Mouse (Mus musculus) embryonic facial prominence, embryonic 14.5 days (tissue): Measurements from ENCODE around the gene Setd4. TPM values are rescaled to one million over a fixed set of nuclear protein-coding genes. Genes with fewer than 3 reads are reported as not detected.
A peak's percentile ranks its signal among the peaks of the same experiment; 100 is the strongest.
"Not testable (repeated sequence)": the region's sequence is repeated elsewhere in the genome, so short reads cannot be mapped to it uniquely, and the experiment has no call there.

Experiments used
- ATAC-seq: fragments of 200-750 bp; cut with Nextera tagmentation; 2 replicates; pipeline ENCODE4 v1.8.0; 2017; ENCODE audit warnings: low read depth, moderate number of reproducible peaks, moderate TSS enrichment
- DNase-seq: peaks from one replicate; pipeline ENCODE4 v3.0.0-alpha.2; 2015; ENCODE audit warnings: low spot score
- H3K27ac ChIP-seq: fragments of 300-500 bp; sonication (generic); replicated peaks from 2 replicates; pipeline ENCODE4 v1.5.1; 2014; ENCODE audit warnings: low read depth, mild to moderate bottlenecking, low read length, moderate library complexity
- H3K27me3 ChIP-seq: fragments of 300-500 bp; sonication (generic); replicated peaks from 2 replicates; pipeline ENCODE4 v1.6.1; 2014; ENCODE audit warnings: low read length; ENCODE audit not compliant: control insufficient read depth, insufficient read depth
- H3K36me3 ChIP-seq: fragments of 300-500 bp; sonication (generic); 2 replicates; pipeline ENCODE4 v1.6.1; 2014; ENCODE audit warnings: low read length, mixed read lengths; ENCODE audit not compliant: control insufficient read depth, insufficient read depth
- H3K4me1 ChIP-seq: fragments of 300-500 bp; sonication (generic); 2 replicates; pipeline ENCODE4 v1.6.1; 2014; ENCODE audit warnings: antibody characterized with exemption, low read length; ENCODE audit not compliant: control insufficient read depth, insufficient read depth
- H3K4me2 ChIP-seq: fragments of 300-500 bp; sonication (generic); 2 replicates; pipeline ENCODE4 v1.6.1; 2014; ENCODE audit warnings: low read depth, mild to moderate bottlenecking, low read length, moderate library complexity, mixed read lengths
- H3K4me3 ChIP-seq: fragments of 300-500 bp; sonication (generic); 2 replicates; pipeline ENCODE4 v1.5.1; 2014; ENCODE audit warnings: low read depth, mild to moderate bottlenecking, low read length
- H3K9ac ChIP-seq: fragments of 300-500 bp; sonication (generic); 2 replicates; pipeline ENCODE4 v1.6.1; 2014; ENCODE audit warnings: low read depth, mild to moderate bottlenecking, low read length, moderate library complexity, mixed read lengths
- H3K9me3 ChIP-seq: fragments of 300-500 bp; sonication (generic); 2 replicates; pipeline ENCODE4 v1.6.1; 2016; ENCODE audit warnings: low read length; ENCODE audit not compliant: control insufficient read depth
- WGBS: fragments of 180-500 bp; shearing (Covaris S2); extraction: QIAGEN DNeasy Blood & Tissue Kit; methylation state at CpG from one replicate; pipeline ENCODE4 v1.1.7; 2014; 5-methylcytosine and 5-hydroxymethylcytosine counted together
- polyA plus RNA-seq: library from polyadenylated mRNA; unstranded; fragments of >200 nt; fragmentation: Nextera tagmentation; extraction: Ambion mirVana; gene quantifications from 2 replicates; pipeline ENCODE4 v1.2.1, GENCODE M21; 2014

Gene Setd4
- 10.8 and 12.2 TPM in 2 replicates for polyA plus RNA-seq

DNA sequence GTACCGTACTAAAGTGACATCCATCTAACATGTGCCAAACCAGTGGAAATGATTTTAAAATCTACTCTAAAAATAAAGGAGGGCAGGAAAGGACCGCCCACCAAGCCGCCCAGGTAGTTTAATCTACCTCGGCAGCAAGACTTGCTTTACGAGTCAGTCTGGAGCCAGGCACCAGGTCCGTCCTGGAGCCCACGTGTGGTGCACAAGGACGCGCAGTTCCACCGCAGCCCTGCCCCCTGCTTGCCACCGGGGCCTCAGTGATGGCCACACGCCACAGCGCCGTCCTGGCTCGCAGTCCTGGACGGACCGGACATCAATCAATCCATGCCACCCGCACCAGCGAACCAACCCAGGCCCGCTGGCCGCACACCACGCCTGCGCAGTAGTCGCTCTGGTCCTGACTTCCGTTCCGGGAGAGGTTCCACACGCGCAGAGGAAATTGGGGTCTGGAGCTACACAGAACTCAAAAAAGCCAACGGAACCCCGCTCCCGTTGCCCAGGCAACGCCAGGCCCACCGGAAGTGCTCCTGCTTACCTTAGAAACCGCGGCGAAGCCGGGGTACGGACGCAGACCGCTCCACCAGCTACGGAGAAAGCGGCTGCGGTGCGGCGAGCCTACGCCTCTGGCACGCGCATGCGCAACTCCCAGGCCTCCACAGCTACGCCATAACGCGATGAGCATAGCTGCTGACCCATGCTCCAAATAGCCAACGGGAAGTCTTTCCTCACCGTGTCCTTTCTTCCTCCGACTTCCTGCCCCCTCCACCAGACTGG is at the start of gene Setd4:
TSS of gene Setd4 (minus strand) at position 625 of the 774 bp plus-strand sequence.
- H3K4me2 ChIP-seq = peak within 1 kb of the TSS; percentile 90
- H3K36me3 ChIP-seq = peaks cover 5% of the 10 kb centered on the region; the same call in 1 of the 2 replicates
- DNase-seq = peak; percentile 96
- peak within 1 kb of the TSS; percentile 67 for H3K9ac ChIP-seq
- H3K9me3 ChIP-seq = no peaks in the 10 kb centered on the region
- H3K4me1 ChIP-seq = peaks cover 11% of the 10 kb centered on the region
- WGBS = 2% methylated on average over 45 of the region's 55 CpGs
- H3K27ac ChIP-seq = peak within 1 kb of the TSS; percentile 91
- peak; percentile 92 for ATAC-seq
- no peaks in the 10 kb centered on the region for H3K27me3 ChIP-seq
- H3K4me3 ChIP-seq = peak within 1 kb of the TSS; percentile 51

DNA sequence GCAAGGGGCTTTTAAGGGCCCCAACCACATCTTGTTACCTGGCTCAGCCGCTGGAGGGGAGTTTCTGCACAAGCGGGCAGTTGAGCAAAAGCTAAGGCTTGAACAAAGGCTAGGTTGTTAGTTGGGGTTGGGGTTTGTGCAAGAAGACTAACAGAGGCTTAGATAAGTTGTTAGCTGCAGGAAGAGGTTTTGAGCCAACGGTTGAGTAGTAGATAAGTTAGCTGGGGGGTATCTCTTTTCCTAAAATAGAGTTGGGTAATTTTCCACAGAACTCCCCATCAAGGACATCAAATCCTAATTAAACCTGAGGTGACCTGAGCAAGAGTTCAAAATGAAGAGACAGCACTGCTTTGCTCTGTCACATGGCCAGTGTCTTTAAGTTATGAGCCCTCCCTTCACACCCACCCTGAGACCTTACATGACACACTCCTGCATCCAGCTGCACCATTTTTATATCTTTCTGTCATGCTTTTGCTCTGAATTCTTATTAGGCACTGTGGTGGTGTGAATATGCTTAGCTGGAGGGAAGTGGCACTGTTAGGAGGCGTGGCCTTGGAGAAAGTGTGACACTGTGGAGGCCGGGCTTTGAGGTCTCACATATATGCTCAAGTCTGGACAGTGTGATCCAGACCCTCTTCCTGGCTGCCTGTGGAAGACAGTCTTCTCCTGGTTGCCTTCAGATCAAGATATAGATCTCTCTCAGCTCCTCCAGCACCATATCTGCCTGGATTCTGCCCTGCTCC is 44.7 kb upstream of the Setd4 start:
- H3K4me1 ChIP-seq = no peaks in the 10 kb centered on the region
- H3K36me3 ChIP-seq = no peaks in the 10 kb centered on the region
- no peaks in the 10 kb centered on the region for H3K27me3 ChIP-seq
- DNase-seq (no peak), ATAC-seq (no peak)
- no peak overlapping the region for H3K4me2 ChIP-seq
- no peaks in the 10 kb centered on the region for H3K9me3 ChIP-seq
- H3K9ac ChIP-seq = no peak overlapping the region
- H3K27ac ChIP-seq = no peak overlapping the region
- 78% methylated on average over 5 of the region's 5 CpGs for WGBS
- no peak overlapping the region for H3K4me3 ChIP-seq

DNA sequence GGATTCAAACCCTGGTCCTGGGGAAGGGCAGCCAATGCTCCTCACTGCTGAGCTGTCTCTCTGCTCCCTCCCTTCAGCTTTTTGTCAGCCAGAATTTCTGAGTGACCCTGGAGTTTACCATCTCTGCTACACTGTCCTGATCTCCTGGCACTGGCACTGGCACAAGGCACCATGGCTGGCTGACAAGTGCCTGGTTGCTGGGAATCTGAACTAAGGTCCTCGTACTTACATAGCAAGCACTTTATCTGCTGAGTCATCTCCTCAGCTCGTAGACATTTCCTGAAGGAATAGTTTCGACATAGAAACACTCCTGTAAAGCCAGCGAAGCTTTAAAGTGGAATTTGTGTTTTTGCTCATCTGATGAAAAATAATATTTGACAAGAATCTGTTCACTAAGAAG is 40.1 kb upstream of the Setd4 start:
- Histone ChIP-seq H3K4me3 (no peak overlapping the region), H3K27me3 (no peaks in the 10 kb centered on the region), H3K27ac (no peak overlapping the region), H3K9ac (no peak overlapping the region), H3K4me2 (no peak overlapping the region), H3K4me1 (no peaks in the 10 kb centered on the region), H3K9me3 (no peaks in the 10 kb centered on the region), H3K36me3 (no peaks in the 10 kb centered on the region)
- no peak for DNase-seq
- WGBS = 59% methylated on average over 4 of the region's 4 CpGs
- no peak for ATAC-seq

DNA sequence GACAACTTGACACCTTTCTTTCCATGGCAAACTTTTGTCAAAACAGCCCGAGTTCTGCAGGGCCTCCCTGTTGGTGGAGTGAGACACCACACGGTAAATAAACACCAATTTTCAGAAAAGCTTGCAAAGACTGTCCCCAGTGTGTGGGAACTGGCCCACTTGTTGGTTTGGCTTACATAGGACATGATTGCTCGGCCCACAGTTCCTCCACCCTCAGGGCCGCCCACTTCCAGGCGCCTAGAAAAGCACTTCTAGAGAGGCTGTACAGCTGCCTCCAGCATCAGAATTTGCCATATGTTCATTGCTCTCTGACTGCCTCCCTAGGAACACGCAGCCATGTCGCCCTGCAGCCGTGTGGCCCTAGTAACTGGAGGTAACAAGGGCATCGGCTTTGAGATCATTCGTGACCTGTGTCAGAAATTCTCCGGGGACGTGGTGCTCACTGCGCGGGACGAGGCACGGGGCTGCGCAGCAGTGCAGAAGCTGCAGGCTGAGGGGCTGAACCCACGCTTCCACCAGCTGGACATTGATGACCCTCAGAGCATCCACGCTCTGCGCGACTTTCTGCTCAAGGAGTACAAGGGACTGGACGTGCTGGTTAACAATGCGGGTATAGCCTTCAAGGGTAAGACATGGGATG is 24.0 kb upstream of the Setd4 start, which contains the start of gene Gm5678:
TSS of gene Gm5678 (plus strand) at position 337 of the 640 bp plus-strand sequence.
- ATAC-seq (no peak), DNase-seq (no peak)
- Histone ChIP-seq H3K4me1 (no peaks in the 10 kb centered on the region), H3K9ac (no peak within 1 kb of the TSS), H3K27ac (no peak within 1 kb of the TSS), H3K36me3 (no peaks in the 10 kb centered on the region), H3K4me2 (no peak within 1 kb of the TSS), H3K4me3 (no peak within 1 kb of the TSS), H3K9me3 (no peaks in the 10 kb centered on the region), H3K27me3 (no peaks in the 10 kb centered on the region)
- WGBS = 75% methylated on average over 23 of the region's 23 CpGs

DNA sequence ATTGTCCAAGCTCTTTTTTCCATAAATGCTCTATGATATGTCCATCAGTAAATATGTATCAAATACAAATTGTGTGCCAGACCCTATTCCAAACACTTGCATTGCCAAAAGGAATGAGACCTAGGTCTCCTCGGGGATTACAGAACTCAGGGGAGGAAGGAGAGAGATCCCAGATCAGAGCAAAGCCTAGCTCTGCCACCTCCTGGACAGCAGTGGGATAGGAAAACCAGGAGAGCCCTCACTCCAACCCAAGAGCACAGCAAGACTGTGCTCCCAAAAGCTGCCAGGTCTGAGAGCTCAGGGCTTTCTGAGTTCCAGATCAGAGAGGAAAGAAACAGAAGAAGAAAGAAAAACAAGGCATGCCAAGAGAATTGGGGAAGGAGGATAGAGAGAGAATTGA is 22.9 kb upstream of the Setd4 start:
- Histone ChIP-seq H3K9ac (no peak overlapping the region), H3K27me3 (no peaks in the 10 kb centered on the region), H3K4me3 (no peak overlapping the region), H3K27ac (no peak overlapping the region), H3K36me3 (no peaks in the 10 kb centered on the region), H3K4me2 (no peak overlapping the region), H3K9me3 (no peaks in the 10 kb centered on the region), H3K4me1 (no peaks in the 10 kb centered on the region)
- 18% methylated on average over 1 of the region's 1 CpGs for WGBS
- DNase-seq (peak; percentile 21), ATAC-seq (no peak)

DNA sequence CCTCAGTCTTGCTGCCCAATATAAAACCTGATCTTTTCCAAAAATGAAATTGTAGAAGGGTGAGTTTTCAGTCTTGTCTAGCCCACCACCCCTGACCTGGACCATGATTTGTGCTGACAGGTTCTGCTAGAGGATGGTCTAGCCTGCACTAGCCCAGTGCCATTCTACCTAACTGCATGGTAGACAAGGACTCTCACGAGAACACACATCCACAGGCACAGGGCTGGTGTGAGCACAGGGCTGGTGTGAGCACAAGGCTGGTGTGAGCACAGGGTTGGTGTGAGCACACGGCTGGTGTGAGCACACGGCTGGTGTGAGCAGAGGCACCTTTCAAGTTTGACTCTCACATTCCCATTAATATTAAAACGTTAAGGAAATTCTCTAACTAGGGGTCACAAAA is 20.8 kb upstream of the Setd4 start:
- no peak for ATAC-seq
- no peak overlapping the region for H3K27ac ChIP-seq
- H3K4me3 ChIP-seq = no peak overlapping the region
- no peaks in the 10 kb centered on the region for H3K9me3 ChIP-seq
- no peaks in the 10 kb centered on the region for H3K4me1 ChIP-seq
- H3K9ac ChIP-seq = no peak overlapping the region
- no peaks in the 10 kb centered on the region for H3K36me3 ChIP-seq
- H3K27me3 ChIP-seq = no peaks in the 10 kb centered on the region
- H3K4me2 ChIP-seq = no peak overlapping the region
- no peak for DNase-seq
- 78% methylated on average over 4 of the region's 4 CpGs for WGBS

DNA sequence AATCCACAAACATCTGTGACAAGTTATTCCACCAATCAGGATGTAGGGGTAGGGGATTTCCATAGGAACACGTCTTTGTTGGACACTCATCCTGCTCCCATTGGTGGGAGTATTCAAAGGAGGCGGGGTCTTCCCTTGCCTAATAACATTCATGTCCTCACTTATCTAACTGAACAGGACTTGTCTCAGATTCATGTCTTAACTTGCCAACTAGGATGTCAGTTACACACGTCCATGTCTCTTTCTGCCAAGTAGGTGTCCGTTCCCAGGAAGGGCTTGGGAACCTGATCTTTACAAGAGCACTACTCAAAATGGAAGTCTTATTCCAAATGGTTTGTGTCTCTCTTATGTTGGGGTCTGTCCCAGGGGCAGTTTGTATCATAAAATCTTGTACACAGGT is 19.9 kb upstream of the Setd4 start:
- not testable (repeated sequence) for H3K4me2 ChIP-seq, DNase-seq, H3K9ac ChIP-seq, ATAC-seq, H3K4me1 ChIP-seq, H3K9me3 ChIP-seq, H3K4me3 ChIP-seq, H3K27ac ChIP-seq, H3K27me3 ChIP-seq, H3K36me3 ChIP-seq
- 79% methylated on average over 4 of the region's 4 CpGs for WGBS

DNA sequence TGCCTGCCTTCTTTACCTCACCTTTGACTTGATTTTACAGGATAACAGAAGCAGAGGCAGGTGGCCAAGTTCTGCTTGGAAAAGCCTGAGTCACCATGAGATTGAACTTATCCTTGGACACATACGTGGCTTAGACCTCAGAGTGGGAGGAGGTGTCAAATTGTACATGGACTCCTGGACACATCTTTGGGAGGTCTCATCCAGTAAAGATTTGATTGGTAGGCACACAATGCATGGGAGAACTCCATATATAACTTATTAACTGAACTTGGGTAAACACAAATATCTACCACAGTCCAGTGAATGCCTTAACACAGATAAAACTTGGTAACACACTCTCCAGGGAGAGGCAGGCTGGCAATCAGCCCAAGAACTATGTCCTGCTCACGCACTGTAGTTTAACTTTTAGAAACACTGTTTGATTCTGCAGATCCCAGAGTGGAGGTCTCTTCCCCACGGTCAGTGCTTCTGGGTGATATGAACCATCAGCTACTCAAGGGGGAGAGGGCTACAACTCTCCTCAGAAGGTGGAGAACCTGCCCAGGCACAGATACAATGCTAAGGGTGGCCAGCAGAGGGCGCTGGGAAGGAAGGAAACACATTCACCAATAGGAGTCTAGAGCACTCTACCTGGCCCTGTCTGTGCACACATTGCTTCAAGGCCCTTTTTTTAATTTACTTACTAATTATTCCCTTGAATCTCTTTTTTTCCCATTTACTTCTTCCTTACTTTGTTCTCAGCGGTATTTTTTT is 11.4 kb upstream of the Setd4 start:
- H3K36me3 ChIP-seq = peaks cover 5% of the 10 kb centered on the region
- H3K27me3 ChIP-seq = no peaks in the 10 kb centered on the region
- no peaks in the 10 kb centered on the region for H3K9me3 ChIP-seq
- ATAC-seq (no peak), DNase-seq (peak; percentile 12)
- H3K9ac ChIP-seq = no peak overlapping the region
- WGBS = 39% methylated on average over 5 of the region's 5 CpGs
- no peak overlapping the region for H3K27ac ChIP-seq
- H3K4me2 ChIP-seq = no peak overlapping the region
- H3K4me3 ChIP-seq = no peak overlapping the region
- H3K4me1 ChIP-seq = no peaks in the 10 kb centered on the region
